Mouse (Mus musculus): Measurements from ENCODE around the gene Ly6g6c.
"Not testable (repeated sequence)": the region's sequence is repeated elsewhere in the genome, so short reads cannot be mapped to it uniquely, and the experiment has no call there.

Ly6g6c gene

GRCm38 (mm10) chr17:35031880-35032279 lies 33.3 kb upstream of the Ly6g6c start:
- DNase-seq (ENCODE audit: low spot score in 2 of 2), result no peak

DNA sequence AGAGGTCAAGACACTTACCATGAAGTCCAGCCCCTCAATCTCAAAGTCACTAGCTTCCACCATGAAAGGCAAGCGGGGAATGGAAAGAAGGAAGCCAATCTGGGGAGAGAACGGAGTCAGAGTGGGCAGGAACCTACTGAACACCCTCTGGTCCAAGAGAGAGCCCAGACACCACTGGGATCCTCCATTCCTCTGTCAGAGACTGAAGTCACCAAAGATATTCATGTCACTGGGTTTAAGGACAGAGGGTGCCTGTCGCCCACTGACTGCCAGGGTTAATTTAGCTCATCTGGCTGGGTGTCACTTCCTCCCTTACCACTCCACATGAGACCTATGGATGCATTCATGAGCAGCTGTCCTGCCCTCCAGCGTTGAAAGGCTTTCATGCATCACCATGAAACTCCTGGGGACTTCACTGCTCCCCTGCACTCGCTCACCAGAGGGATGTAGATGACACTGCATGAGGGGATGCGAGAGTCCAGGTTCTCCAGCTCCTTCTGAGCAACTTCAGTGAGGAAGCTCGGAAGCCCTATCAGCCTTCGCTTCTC lies 32.8 kb upstream of the Ly6g6c start:
- DNase-seq (ENCODE audit: low spot score in 2 of 2), result no peak

GRCm38 (mm10) chr17:35033703-35034102 lies 31.5 kb upstream of the Ly6g6c start:
- not testable (repeated sequence) for DNase-seq (ENCODE audit: low spot score in 2 of 2)

- no peak for DNase-seq (ENCODE audit: low spot score in 2 of 2)
Measured at GRCm38 (mm10) chr17:35034896-35035295, 30.3 kb upstream of the Ly6g6c start.

GRCm38 (mm10) chr17:35039121-35039873 lies 25.9 kb upstream of the Ly6g6c start:
- DNase-seq (ENCODE audit: low spot score in 2 of 2), result no peak

DNA sequence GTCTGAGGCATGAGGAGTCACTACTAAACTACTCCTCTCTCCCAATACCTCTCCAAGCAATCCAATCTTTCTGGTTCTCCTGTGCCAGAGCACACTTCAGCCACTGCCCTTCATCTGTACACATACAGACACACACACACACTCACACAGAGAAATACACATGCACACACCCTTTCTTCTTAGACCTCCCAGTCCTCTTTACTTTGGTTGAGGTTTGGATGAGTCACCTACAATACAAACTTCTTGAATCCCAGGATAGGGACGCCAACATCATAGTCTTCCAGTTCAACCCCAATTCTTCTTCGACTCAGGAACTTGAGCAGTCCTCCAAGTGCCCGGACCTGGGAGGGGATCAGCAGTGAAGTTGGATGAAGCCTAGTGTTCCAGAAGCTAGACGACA lies 21.4 kb upstream of the Ly6g6c start:
- no peak for DNase-seq (ENCODE audit: low spot score in 2 of 2)

DNA sequence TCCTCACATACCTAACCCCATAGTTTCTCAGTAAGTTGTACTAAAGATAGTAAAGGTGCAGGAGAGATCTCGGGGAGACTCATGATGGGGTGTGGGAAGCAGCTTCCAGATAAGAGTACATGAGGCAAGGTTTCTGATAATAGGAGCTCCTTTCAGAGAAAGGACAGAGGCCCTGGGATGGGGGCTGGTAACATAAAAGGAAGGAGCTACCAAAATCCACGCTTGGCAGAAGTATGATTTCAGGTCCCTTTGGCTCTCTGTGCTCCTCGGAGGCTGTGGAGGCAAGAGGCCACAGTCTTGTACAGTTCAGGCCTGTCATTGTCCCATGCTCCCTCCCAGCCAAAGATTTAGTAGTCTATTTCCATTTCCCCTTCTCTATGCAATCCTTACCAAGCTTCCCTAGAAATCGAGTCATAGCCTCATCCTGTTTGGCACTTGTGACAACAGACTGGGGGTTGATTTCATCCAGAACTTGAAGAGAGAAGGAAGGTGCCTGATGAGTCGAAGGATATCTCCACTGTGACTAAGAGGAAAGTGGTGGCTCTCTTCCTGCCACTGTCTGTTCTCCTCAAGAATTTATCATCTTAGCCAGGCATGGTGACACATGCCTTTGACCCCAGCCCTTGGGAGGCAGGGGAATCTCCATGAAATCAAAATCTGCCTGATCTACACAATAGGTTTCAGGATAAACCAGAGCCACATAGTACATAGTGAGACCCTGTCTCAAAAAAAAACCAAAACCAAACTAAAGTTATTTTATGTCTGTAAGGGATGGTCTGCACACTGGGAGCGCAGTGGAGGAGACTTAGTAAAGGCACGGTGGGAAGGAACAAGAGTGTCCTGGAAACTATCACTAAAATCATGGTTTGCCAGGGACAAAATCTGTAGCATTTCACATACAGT lies 20.0 kb upstream of the Ly6g6c start:
- no peak for DNase-seq (ENCODE audit: low spot score in 2 of 2)

GRCm38 (mm10) chr17:35045807-35046680 lies 19.1 kb upstream of the Ly6g6c start:
- DNase-seq (ENCODE audit: low spot score in 2 of 2), result no peak

DNA sequence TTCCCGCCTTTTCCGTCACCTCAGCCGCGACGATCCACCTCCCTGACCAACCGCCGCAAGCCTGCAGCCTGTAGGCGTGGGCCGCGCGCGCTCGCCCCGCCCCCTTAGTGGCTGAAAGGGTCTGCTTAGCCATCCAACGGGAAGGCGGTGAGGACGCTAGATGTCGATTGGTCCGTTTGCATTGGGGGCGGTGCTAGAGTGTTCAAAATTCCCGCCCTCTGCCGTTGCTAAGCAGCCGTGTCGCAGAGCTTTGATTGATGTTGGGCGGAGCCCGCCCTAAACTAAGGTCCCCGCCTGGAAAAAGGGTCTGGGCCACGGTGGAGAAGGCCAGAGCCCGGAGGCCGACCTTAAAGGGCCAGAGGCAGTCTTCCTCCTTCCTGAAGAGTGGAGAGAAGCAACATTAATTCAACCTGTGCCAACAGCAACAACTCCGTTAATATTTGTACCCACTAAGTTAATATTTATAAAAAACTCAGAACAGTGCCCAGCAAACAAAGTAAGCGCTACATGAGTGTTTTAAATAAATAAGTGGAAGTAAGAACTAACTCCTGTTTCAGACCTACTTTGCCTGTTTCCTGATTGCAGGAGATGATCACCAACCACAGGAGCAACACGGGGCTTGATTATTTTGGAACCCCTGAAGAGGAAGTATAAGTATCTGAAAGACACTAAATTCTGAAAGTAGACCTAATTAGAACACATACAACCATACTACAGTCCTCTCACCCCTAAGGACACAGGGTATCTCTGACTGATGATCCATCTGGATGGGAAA lies 18.3 kb upstream of the Ly6g6c start, which contains the start of gene Msh5:
Gene Msh5, minus strand, starts transcription at position 65 of the 775 bp plus-strand sequence.
- DNase-seq (ENCODE audit: low spot score in 2 of 2), result peak; percentile 95 to 96

GRCm38 (mm10) chr17:35047688-35048087 lies 17.5 kb upstream of the Ly6g6c start:
- no peak for DNase-seq (ENCODE audit: low spot score in 2 of 2)

DNA sequence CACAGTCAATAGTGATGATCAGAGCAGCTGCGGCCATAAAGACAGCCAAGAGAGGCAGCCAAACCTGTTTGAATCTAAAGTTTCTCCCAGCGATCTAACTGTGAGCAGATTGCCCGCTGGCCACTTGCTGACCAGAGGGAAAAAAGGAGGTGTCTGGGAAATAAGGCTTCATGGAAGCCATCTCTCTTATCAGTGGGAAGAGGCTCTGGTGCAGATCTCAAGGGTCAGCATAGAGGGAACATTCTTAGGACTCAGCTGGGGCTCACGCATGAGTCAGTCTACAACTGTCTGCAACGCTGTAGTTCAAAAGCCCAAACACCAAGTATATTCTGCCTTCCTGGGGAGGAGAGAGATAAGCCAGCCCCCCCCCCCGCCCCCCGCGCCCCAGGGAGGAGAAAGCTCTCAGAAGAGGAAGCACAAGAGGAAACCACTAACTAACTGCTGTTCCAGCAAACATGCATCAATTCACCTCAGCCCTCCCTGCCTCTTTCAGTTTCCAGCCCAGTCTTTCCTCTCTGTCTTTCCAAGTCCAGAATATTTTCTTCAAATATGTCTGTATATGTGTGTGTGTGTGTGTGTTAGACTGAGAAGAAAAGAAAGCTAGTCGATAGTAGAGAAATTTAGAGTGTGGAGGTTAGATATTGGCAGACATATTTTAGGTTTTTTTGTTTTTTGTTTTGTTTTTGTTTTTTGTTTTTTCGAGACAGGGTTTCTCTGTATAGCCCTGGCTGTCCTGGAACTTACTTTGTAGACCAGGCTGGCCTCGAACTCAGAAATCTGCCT lies 16.8 kb upstream of the Ly6g6c start:
- DNase-seq (ENCODE audit: low spot score in 2 of 2), result no peak

- no peak for DNase-seq (ENCODE audit: low spot score in 2 of 2)
Measured at GRCm38 (mm10) chr17:35048932-35049440, 16.2 kb upstream of the Ly6g6c start.

- peak in 1 of 2 experiments; percentile 58 for DNase-seq (ENCODE audit: low spot score in 2 of 2)
Measured at GRCm38 (mm10) chr17:35049561-35050016, 15.6 kb upstream of the Ly6g6c start, which contains the start of gene Clic1. Gene Clic1, plus strand, starts transcription at chr17:35049966.

DNA sequence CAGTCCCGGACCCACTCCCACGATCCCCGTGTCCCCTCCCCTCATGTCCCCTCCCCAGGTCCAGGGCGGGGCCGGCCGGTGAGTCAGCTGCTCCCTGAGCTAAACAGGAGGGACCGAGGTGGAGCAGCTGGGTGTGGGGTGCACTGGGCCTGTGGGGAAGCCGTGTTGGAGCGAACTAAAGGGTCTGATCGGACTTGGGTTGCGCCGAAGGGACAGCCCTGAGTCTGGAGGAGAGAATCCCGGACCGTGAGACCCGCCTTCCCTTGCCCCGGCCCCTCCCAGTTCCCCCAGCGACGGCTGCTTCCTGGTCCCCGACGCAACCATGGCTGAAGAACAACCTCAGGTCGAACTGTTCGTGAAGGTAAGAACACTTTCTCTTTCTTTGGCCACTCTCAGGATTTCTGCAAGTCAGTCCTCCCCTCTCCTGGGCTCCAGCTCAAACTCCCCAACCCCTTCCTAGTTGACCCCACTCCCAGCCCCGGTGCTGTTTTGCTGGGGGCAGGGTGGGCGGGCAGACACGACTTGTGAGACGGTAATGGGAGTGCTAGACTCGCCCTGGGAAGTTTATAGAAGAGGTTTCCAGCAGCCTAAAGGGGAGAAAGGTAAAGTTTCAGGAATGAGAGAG lies 14.9 kb upstream of the Ly6g6c start:
- peak; percentile 69 to 79 for DNase-seq (ENCODE audit: low spot score in 2 of 2)

- peak; percentile 61 to 69 for DNase-seq (ENCODE audit: low spot score in 2 of 2)
Measured at GRCm38 (mm10) chr17:35051156-35052086, 13.8 kb upstream of the Ly6g6c start.

- DNase-seq (ENCODE audit: low spot score in 2 of 2), result no peak
Measured at GRCm38 (mm10) chr17:35052271-35052798, 12.9 kb upstream of the Ly6g6c start.

DNA sequence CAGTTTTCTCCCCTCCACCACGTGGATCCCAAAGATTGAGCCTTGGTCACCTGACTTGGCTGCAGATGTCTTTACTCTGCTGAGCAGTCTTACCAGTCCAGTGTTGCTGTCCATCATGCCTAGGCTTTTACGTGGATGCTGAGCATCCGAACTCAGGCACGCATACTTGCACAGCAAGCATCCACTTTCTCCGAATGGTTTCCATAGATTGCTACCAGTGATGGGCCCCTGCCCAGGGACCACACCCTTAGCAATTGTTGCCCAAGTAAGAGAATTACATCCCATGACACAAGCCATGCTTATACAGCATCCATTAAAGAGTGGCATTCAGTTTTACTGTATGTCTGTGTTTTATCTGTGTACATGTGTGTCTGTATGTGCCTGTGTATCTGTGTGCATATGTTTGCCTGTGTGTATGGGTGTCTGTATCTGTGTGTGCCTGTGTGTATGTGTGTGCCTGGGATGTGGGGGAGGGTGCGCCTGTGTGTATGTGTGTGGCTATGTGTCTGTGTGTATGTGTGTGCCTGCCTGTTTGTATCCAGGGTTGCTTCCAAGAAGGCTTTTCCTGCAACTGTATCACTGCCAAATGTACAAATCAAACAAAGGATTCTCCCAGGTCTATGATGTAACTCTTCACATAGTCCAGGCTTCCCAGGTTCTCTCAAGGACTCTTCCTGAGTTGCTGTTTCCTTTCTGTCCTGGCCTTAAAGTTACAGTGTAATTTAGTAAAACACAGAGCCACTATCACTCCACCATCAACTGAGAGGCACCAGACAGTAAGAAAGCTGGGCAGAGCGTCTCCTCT lies 9.3 kb upstream of the Ly6g6c start:
- DNase-seq (ENCODE audit: low spot score in 2 of 2), result no peak
